Mouse (Mus musculus) frontal cortex, postnatal 10 days (tissue): ENCODE results near the gene Dmap1.

Experiments used
- DNase-seq, 2 experiments: peaks; one replicate each; pipeline ENCODE4 v3.0.0; 2022; ENCODE audit warnings: low spot score in 2 of 2, mixed read lengths in 1 of 2

The Dmap1 gene

DNA sequence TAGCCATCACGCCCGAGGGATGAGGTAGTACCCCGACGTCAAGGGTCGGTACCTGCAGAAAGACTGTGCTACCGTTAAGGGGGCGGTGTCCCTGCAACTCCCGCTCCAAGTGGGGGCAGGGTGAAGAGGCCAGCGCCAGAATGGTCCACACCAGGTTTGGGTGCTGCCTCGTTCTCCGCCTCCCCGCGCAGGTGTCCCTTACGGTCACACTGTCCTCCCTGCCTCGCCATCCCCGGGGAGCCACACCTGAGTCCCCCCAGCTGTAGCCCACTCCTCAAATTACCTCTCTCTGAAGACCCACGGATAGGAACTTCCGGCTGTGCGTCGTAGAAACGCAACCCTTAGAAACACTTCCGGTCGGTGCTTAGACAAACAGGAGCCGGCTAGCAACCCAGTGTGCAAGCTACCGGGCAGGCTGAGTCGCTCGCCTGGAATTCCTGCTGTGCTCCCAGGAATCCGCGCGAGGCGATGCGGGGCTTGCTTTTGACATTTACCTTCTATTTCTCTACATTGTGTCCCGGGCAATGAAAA, at the start of gene Dmap1:
TSS of gene Dmap1 (minus strand) at position 343 of the 531 bp plus-strand sequence.
- peak; percentile 66 to 80 for DNase-seq

DNA sequence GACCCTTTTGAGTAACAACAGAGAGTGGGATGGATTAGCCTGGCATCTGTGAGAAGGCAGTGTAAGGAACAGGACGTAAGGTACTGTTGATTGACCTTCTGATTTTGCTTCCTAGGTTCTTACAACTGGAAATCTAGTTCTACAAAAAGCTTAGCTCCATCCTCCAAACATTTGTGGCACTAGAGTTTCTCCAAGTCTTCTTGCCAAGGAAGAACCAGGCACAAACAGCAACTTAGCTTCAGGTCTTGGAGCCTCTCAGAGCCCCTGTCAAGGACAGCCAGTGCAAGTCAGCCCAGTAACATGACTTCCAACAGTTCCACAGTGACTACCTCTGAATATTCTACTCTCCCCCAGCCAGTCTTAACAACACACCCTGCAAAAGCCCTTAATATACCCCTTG, 42.0 kb upstream of the Dmap1 start, which contains the start of gene Gm12845:
TSS of gene Gm12845 (plus strand) at position 301 of the 400 bp plus-strand sequence.
- DNase-seq = no peak

DNA sequence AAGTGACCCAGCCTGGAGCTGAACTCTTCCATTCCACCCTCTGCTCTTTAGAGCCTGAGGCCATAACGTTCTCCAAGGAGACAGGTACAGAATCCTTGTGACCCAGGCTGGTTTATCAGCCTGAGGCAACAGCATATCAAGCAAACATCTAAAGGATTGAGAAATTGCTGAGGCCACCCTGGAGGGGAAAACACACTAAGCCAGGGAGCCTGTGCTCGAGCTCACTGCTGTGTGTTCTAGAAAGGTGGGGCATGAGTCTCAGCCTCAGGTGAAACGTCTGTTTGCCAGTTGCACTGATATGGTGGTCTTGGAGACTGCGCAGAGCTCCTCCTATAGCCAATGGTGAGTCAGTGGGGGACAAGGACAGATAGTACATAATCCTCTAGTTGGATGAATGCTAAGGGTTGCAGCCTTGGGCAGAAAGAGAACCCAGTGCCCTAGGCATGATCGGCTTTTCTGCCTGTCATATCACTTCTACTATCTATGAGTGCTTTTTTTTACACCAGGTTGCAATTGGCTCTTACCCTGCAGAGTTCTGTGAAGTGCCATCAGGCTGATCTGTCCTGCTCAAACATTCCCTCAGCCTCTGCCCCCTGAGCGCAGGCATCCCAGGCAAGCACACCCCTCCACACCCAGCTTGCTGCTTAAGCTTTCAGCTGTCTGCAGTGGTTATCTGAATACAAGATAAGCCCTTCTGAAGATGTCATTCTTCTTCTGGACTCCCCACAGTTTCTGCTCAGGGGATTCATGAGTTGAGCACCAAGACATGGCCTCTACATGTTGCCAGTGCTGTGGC, 31.4 kb upstream of the Dmap1 start:
- no peak for DNase-seq

DNA sequence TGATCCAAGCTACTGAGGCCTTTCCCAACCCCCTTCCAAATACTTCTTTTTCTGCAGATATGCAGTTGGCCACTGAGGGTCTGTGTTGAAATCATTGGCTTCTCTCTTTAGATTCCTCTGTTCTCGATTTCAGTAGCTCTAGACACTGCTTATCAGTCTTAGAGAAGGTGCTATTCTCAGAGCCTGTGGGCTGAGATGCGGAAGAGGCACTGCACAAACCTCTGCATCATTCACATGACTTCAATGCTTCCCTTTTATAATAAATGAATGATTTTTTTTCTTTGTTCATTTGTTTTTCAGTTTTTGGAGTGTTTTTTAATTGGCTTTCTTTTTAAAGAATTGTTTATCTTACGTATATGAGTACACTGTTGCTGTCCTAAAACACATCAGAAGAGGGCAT, 30.2 kb upstream of the Dmap1 start:
- DNase-seq = no peak

DNA sequence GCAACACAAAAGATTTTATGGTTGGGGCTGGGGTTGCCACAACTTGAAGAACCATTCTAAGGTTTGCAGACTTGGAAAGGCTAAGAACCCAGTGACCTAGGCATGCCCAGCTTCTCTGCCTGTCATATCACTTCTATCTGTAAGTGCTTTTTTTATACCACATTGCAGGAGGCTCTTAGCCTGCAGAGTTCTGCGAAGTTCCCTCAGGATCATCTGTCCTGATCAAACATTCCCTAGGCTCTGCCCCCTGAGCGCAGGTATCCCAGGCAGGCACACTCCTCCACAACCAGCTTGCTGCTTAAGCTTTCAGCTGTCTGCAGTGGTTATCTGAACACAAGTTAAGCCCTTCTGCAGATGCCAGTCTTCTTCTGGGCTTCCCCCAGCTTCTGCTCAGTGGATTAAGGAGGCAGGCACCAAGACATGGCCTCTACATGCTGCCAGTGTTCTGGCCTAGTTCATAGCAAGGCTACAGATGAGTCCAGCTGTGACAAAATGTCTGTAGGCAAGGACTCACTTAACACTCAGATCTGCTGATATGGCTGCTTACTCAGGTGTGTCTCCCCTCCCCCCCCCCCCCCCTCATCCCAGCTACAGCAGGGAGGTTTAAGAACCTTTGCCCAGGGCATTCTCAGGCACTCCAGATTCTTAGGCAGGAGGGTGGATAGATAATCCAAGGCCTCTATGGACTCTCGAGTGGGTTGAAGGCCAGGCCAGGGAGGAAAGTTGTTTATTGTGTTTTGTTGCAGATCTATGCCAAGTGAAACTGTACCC, 26.9 kb upstream of the Dmap1 start:
- no peak for DNase-seq

DNA sequence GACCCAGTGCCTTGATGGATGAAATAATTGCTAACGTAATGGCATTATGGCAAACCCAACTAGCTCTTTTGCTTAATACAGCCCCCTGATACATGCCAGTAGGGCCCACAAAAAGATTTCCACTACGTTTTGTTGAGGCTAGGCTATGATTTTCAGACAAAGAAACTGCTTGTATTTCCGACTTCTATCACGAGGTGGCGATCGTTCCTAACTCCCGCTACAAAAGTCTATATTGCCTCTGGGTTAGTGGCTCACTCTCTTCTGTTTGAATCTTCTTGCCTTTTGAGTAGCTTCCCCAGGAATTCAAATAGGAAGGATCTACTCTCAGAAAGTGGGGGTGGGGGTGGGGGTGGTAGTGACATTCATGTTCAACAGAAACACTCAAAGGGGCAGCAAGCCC, 23.3 kb upstream of the Dmap1 start:
- DNase-seq = peak in 1 of 2 experiments; percentile 50

DNA sequence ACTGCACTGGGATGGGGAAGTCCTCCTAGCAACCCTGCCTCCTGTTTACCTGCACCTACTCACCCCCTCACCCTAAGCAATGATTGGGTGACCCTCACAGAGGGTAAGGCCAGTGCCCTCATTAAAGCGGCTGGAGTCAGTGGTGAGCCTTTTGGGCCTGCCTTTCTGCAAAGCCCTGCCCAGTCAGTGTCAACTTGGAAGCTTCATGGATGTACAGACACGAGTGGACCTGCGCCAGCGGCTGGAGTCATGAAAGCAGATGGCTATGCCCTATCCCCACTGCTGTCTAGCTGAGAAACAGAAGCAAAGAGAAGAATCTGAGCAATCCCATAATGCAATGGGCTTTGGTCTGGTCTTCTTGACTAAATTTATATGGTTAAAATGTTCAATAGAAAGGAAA, 4.3 kb upstream of the Dmap1 start:
- DNase-seq = no peak

DNA sequence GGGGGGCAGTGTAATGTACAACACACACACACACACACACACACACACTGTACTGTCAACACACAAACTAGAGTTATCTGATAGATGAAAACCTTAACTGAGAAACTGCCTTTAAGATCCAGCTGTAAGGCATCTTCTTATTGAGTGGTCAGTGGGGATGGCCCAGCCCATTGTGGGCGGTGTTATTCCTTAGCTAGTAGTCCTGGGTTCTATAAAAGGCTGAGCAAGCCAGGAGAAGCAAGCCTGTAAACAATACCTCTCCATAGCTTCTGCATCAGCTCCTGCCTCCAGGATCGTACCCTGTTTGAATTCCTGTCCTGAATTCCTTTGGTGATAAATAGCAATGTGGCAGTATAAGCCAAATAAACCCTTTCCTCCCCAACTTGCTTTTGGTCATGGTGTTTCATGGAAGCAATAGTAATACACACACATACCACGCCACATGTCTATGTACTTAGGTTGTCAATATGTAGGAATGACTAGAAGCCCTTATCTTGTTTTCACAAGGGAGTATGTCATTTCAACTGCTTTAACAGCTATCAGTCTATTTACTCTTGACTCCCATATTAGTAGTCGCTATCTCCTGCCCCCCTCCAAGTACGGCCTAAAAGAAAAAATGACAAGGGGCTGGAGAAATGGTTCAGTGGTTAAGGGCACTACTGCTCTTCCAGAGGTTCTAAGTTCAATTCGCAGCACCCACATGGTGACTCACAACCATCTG, 1.1 kb upstream of the Dmap1 start:
- no peak for DNase-seq

DNA sequence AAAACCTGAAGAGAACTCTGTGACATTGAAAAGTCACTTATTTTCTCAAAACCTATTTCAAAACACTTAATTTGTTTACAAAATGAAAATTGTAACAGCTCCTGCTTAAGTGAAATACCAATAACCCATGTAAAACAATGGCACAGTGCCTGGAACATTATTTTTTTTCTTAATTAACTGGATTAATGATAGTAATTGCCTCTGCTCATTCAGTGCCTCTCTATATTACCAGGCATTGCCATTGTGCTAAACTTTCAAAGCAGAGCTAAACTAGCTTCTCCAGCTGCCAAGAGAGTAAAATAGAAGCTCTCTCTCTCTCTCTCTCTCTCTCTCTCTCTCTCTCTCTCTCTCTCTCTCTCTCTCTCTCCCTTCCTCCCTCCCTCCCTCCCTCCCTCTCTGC, 390 bp upstream of the Dmap1 start:
- no peak for DNase-seq

DNA sequence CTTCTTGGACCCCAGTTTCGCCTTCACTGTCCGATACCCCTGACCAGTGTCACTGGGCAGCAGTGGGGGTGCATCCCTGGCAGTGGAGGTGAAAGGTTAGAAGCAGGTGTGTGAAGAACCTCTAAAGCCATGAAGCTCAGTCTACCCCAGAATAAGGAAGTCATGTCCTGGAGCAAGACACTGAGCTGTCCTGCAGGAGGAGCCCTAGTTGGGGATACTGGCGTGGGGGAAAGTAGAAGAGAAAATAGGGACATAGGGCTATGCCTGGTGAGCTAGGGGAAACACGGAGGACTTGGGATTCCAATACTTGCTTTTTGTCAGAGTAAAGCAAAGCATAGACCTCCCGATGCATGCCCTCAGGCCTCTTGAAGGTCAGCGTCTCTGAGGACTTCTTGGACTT, 1.1 kb downstream of the Dmap1 start:
- no peak for DNase-seq

DNA sequence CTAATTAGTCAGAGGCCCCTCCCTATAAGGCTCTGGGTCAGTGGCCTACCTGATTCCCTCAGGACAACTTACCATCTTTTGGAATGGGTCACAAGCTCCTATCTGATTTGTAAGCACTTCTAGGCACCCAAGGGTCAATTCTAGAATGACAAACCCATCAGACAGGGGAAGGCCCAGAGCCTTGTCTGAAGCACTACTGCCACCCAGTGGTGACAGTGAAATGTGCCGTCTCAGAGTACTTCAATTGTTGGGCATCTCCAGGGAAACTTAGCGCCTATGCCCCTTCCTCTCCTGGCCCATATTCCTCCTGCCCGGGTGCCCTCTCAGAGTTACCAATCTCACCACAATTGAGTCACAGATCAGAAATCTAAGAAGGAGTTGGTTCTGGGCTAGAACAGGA, 5.2 kb downstream of the Dmap1 start:
- peak; percentile 51 to 82 for DNase-seq

DNA sequence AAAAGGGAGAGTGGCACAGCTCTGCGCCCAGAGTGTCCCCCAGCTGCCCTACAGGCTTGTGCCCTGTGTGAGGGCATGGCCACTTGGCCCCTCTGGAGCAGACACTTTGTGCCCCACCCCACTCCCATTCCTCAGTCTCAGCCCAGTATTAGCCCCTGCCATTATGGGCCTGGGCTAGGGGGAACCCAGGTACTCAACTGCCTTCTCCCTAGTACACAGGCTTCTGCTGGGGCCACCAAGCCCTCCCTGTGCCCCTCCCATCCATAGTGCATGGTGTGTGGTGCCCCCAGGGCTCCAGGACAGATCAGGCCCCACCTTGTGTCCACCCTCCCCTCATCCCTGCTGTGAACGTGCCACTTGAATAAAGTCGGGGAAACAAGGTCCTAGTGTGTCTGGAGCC, 8.2 kb downstream of the Dmap1 start:
- DNase-seq = no peak

DNA sequence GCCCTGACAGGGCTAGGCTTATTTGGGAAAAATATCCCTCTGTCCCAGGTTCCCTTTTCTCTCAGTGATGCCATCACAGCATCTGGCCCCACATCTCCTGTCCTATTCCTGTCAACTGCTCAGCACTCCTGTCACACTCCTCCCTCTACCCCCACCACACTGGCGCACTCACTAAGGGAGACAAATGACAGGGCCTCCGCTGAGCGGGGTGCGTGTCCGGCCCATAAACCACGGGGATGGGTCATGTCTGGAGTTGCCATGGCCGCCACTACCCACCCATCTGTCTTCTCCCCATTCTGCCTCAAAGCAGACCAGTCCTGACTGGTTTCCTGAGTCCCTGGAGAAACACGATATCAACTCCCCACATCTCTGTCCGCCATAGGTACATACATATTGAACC, 10.0 kb downstream of the Dmap1 start:
- no peak for DNase-seq

DNA sequence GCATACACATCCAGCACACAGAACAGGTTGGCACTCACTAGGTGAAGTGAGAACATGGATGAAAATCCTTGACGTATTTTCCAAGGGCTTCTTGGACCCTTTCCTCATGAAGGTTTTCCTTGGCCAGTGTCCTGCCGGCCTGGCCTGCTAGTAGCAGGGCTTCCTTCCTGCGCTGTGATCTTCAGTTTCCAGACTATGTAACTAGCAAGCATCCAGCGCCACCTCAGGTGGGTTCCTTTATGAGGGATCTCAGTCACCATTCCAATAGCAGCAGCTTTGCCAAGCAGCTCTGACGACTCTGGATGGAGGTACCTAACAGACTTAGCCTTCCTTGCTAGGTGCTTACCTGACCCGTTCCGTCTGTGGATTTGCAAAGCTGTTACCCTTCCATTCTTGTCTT, 12.2 kb downstream of the Dmap1 start:
- no peak for DNase-seq

DNA sequence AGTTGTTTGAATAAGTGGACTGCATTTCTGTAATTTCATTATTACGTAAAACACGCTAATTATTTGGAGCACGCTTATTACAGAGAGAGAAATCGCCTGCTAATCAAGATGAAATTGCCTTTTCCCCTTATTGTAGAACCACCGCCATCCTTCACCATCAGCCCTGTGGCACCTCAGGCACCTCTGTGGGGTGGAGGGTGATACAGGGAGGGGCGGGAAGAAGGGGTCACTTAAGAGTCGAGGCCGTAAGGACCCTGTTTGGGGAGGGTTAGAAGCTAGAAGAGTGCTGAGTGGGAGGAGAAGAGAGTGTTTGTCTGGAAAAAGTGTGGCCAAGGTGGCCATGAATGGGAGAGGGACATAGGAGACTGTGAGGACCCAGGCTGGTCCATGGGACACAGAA, 16.0 kb downstream of the Dmap1 start:
- no peak for DNase-seq

DNA sequence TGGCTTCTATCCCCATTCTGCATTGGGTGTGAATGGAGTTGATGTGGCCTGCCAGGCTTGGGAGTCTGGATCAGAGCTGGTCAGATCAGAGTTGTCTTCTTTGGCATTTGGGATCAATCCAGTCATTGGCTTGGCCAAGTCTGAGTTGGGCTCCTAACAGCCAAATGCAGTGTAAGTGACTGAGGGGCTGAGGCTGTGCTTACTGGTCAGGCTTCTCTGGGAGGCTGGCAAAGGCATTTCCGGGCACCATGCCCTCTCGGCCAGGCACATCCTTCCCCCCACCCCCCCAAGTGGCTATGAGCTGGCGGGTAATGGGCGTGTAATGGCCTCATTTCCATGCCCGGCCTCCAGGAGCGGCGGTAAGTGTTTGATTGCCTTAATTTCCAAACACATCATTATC, 16.5 kb downstream of the Dmap1 start:
- DNase-seq = no peak

DNA sequence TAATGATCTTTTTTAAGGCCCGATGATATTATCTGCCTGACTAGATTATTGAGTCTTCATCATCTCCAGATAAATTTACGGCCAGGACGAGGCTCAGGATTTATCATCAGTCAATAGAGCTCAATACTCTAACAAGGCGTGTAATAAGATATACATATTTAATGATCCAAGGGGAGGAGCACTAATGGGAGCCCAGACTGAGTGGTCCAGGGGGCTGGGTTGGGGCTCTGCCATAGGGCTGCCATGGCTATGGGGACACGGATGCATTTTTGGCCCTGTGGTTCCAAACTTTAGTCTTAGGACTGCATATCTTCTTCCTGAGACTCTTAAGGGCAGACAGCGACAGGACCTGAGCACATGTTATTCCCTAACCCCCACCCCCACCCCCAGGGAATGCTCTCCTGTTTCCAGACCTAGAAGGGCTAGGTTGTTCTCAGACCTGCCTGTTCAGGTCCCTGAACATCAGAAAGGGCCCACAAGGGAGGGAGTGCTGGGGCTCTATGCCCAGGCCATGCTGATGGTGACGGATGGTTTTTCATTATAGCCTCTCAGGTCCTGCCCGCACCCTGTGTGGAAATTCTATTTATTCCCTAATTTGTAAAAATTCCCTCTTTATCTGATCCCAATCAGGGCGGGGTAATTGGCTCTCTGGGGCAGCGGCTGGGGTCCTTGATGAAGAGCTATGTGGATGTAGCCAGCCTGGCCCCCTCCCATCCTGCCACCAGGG, 17.5 kb downstream of the Dmap1 start:
- DNase-seq = no peak

DNA sequence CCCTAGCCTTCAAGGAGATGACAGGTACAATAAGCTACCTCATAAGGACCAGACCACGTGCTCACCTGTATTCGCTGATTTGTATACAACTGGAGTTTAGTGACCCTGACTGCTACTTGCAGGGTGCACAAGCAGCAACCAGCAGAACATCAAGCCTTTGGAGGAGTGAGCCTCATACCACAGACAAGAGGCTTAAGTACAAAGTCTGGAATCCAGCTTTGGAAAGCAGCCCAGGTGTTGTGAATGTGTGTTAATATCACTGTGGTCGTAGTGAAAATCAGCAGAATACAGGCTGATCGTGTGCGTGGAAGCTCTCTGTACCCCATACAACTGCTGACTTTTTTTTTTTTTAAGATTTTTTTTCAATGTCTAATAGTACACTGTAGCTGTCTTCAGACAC, 22.1 kb downstream of the Dmap1 start:
- no peak for DNase-seq

DNA sequence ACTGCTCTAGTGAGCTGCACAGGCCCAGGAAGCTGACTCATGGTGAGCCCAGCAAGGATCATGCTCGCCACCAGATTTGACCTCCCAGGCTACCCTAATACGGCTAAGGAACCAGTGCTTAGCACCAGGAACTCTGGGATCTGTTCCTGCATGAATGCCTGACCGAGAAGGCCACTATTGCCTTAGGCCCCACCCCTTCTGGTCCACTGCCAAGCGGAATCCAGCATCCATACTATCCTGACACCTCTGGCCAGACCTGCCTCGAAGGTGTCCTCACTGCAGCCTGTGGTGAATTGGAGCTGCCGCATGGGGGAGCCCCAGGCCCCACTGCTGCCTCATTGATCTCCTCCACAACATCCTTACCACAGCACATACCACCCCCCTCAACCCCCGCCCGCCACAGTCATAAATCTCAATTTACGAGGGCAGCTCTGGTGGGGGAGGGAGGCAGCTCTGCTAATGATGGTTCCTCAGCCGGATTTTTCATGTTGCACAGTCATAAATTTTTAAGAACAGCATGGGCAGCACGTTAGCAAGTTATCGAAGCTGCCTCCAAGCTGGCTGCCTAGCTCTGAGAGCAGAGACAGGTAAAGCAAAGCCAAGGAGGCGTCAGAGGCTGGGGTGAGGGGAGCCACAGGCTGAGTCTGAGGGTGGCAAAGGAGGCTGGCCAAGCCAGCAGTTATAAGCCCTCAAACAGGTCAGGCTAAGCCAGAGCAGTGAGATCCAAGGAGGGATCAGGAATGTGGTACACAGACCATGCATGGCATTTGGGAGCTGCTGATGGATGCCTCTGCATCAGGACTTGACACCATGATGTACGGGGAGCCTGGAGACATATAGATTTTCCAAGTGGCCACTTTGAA, 23.3 kb downstream of the Dmap1 start:
- DNase-seq = no peak

DNA sequence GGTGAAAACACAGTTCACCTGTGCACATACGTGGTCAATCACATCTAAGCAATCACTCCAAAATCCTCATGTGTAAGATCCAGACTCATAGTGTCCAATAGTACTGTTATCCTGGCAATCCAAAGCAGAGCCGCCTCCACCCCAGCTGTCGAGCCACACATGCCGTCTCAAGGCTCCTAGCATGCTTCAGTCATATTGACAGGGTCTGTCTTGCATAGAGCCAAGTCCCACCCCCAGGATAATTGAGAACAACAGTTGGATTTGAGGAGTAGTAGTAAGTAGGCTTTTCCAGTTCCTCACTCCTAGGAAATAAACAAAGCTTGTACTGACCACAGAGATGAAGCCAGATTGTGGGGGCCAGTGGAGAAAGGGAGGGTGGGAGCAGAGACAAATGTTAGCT, 24.4 kb downstream of the Dmap1 start:
- DNase-seq = no peak

DNA sequence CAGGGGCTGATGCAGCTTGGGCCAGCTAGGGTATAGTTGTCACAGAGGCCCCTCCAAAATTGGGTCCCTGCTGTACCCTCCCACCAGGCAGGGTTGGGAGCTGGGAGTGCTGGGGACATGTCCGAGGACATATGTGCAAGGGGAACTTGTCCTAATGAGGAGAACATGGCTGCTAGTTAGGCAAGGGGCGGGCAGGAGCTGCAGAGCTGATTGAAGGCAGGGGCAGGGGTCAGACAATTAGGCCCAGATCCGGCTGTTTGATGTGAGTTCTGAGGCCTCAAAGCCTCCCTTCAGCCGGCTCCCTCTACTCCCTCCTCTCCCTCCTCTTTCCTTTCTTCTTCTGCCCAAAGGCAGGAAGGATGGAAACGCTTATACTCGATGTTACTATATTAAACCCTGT, 25.1 kb downstream of the Dmap1 start:
- no peak for DNase-seq
